Mouse (Mus musculus): ENCODE results near the gene Syngap1.
A peak's percentile ranks its signal among the peaks of the same experiment; 100 is the strongest.

The Syngap1 gene

GRCm38 (mm10) chr17:26936453-26936852 lies 4.6 kb upstream of the Syngap1 start:
- DNase-seq (ENCODE audit: inconsistent ontology term): no peak

- no peak for DNase-seq (ENCODE audit: inconsistent ontology term)
Observed at GRCm38 (mm10) chr17:26936921-26937695, 3.9 kb upstream of the Syngap1 start.

- no peak for DNase-seq (ENCODE audit: inconsistent ontology term)
Observed at GRCm38 (mm10) chr17:26937883-26938695, 3.0 kb upstream of the Syngap1 start.

GRCm38 (mm10) chr17:26938731-26939130 lies 2.3 kb upstream of the Syngap1 start:
- peak; percentile 47 for DNase-seq (ENCODE audit: inconsistent ontology term)

GRCm38 (mm10) chr17:26939178-26939972 lies 1.7 kb upstream of the Syngap1 start, which contains the start of gene Cuta:
TSS of gene Cuta (minus strand) at chr17:26939569.
- DNase-seq (ENCODE audit: inconsistent ontology term): peak; percentile 100

GRCm38 (mm10) chr17:26939973-26940300 lies 1.1 kb upstream of the Syngap1 start:
- no peak for DNase-seq (ENCODE audit: inconsistent ontology term)

- no peak for DNase-seq (ENCODE audit: inconsistent ontology term)
Observed at GRCm38 (mm10) chr17:26941841-26942570, 953 bp downstream of the Syngap1 start.

- no peak for DNase-seq (ENCODE audit: inconsistent ontology term)
Observed at GRCm38 (mm10) chr17:26945824-26946495, 4.9 kb downstream of the Syngap1 start.

GRCm38 (mm10) chr17:26946567-26946966 lies 5.5 kb downstream of the Syngap1 start:
- DNase-seq (ENCODE audit: inconsistent ontology term): peak; percentile 78

GRCm38 (mm10) chr17:26947231-26948100 lies 6.4 kb downstream of the Syngap1 start:
- no peak for DNase-seq (ENCODE audit: inconsistent ontology term)

GRCm38 (mm10) chr17:26948316-26949050 lies 7.4 kb downstream of the Syngap1 start:
- peak; percentile 65 for DNase-seq (ENCODE audit: inconsistent ontology term)

- DNase-seq (ENCODE audit: inconsistent ontology term): no peak
Observed at GRCm38 (mm10) chr17:26949051-26949577, 8.1 kb downstream of the Syngap1 start.

- DNase-seq (ENCODE audit: inconsistent ontology term): no peak
Observed at GRCm38 (mm10) chr17:26949866-26950265, 8.8 kb downstream of the Syngap1 start.

- DNase-seq (ENCODE audit: inconsistent ontology term): no peak
Observed at GRCm38 (mm10) chr17:26950560-26951288, 9.7 kb downstream of the Syngap1 start.

GRCm38 (mm10) chr17:26951406-26951805 lies 10.4 kb downstream of the Syngap1 start:
- peak; percentile 88 for DNase-seq (ENCODE audit: inconsistent ontology term)

GRCm38 (mm10) chr17:26951952-26952877 lies 11.2 kb downstream of the Syngap1 start:
- DNase-seq (ENCODE audit: inconsistent ontology term): no peak

- no peak for DNase-seq (ENCODE audit: inconsistent ontology term)
Observed at GRCm38 (mm10) chr17:26953201-26953600, 12.1 kb downstream of the Syngap1 start.
